Mouse (Mus musculus): Measurements from ENCODE around the gene Sytl1.

DNA sequence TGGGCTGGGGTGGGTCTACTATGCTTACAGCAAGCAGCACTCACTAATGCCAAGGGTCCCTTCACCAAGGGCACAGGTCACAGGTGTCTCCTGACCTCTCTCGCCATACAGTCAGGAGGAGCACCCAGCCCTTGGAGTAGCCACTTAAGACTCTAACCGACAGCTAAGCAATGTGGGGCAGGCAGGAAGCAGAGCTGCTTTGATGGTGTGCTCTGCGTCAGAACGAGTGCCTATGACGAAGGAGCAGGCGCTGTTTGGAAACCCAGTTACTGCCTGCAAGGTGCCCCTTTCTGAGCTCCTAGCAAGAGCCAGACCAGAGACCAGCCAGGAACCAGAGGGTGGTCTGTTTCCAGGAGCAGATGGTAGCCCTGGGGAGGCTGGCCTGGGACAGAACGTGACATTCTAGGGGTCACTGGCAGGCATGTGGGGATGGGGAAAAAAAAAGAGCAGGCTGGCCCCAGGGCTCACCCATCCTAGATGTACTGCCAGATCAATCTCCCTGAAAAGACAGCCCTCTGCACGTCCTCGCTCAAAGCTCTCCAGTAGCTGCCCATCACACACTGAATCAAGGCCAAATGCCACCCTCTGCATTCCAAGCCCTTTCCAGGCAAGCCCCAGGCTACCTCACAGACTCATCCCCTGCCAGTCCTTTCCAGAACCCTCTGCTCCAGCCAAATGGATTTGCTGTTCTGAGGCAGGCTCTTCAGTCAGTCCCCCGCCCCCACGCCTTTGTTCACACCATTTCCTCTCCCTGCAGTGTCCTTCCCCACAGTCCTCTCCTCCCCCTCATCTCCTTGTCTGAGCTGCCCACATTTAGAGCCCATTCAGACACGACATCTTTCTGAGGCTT is 35.8 kb upstream of the Sytl1 start:
- TF ChIP-seq CTCF (IDR thresholded peaks at IDR 0.05; ENCODE audit: low read depth, low read length) (no peak), POLR2AphosphoS5 (IDR thresholded peaks at IDR 0.05; ENCODE audit: insufficient replicate concordance, low read depth, low read length) (no peak)
